Mouse (Mus musculus) testis, adult 2 months (tissue): ENCODE measurements around the gene Pias3.

Experiments
- CTCF ChIP-seq: fragments of 200-500 bp; IDR thresholded peaks from 2 replicates; pipeline ENCODE4 v1.5.1; 2012; ENCODE audit warnings: low read depth, mild to moderate bottlenecking, inconsistent platforms, low read length, moderate library complexity; ENCODE audit not compliant: control insufficient read depth, insufficient read depth, insufficient replicate concordance
- POLR2A ChIP-seq: fragments of 200-500 bp; IDR thresholded peaks from 2 replicates; pipeline ENCODE4 v1.6.1; 2012; ENCODE audit warnings: low read depth, mild to moderate bottlenecking, inconsistent platforms, low read length, moderate library complexity; ENCODE audit not compliant: control insufficient read depth

- TF ChIP-seq POLR2A = no peak
- no peak for TF ChIP-seq CTCF
Measured at GRCm38 (mm10) chr3:96733984-96734383, 37.8 kb downstream of the Pias3 start.
